Mouse (Mus musculus): ENCODE results near the gene Coa6.

The Coa6 gene

GRCm38 (mm10) chr8:126424946-126425345 lies 2.6 kb downstream of the Coa6 start:
- Histone ChIP-seq H3K36me3 (ENCODE audit: control insufficient read depth, insufficient read depth, low read length, poor library complexity, severe bottlenecking) (peaks cover 8% of the 10 kb centered on the region), H3K27me3 (ENCODE audit: control insufficient read depth, insufficient read depth, low read length, poor library complexity, severe bottlenecking) (no peaks in the 10 kb centered on the region)
- DNase-seq (ENCODE audit: low read depth, low spot score) = no peak

- no peak for DNase-seq (ENCODE audit: low read depth, low spot score)
- H3K27me3 ChIP-seq (ENCODE audit: control insufficient read depth, insufficient read depth, low read length, poor library complexity, severe bottlenecking) = no peaks in the 10 kb centered on the region
- peaks cover 12% of the 10 kb centered on the region for H3K36me3 ChIP-seq (ENCODE audit: control insufficient read depth, insufficient read depth, low read length, poor library complexity, severe bottlenecking)
These were observed 7.3 kb downstream of the Coa6 start for GRCm38 (mm10) chr8:126429635-126430034.

- peak; percentile 18 for DNase-seq (ENCODE audit: low read depth, low spot score)
- peaks cover 9% of the 10 kb centered on the region for H3K36me3 ChIP-seq (ENCODE audit: control insufficient read depth, insufficient read depth, low read length, poor library complexity, severe bottlenecking)
- H3K27me3 ChIP-seq (ENCODE audit: control insufficient read depth, insufficient read depth, low read length, poor library complexity, severe bottlenecking) = no peaks in the 10 kb centered on the region
These were observed 11.5 kb downstream of the Coa6 start for GRCm38 (mm10) chr8:126433827-126434226.

GRCm38 (mm10) chr8:126438937-126439336 lies 16.6 kb downstream of the Coa6 start:
- Histone ChIP-seq H3K27me3 (ENCODE audit: control insufficient read depth, insufficient read depth, low read length, poor library complexity, severe bottlenecking) (no peaks in the 10 kb centered on the region), H3K36me3 (ENCODE audit: control insufficient read depth, insufficient read depth, low read length, poor library complexity, severe bottlenecking) (peaks cover 6% of the 10 kb centered on the region; the same call in 1 of the 2 replicates)
- no peak for DNase-seq (ENCODE audit: low read depth, low spot score)

- Histone ChIP-seq H3K27me3 (ENCODE audit: control insufficient read depth, insufficient read depth, low read length, poor library complexity, severe bottlenecking) (no peaks in the 10 kb centered on the region), H3K36me3 (ENCODE audit: control insufficient read depth, insufficient read depth, low read length, poor library complexity, severe bottlenecking) (peaks cover 6% of the 10 kb centered on the region)
- no peak for DNase-seq (ENCODE audit: low read depth, low spot score)
These were observed 28.8 kb downstream of the Coa6 start for GRCm38 (mm10) chr8:126451158-126451557.

- no peak for DNase-seq (ENCODE audit: low read depth, low spot score)
- no peaks in the 10 kb centered on the region for H3K27me3 ChIP-seq (ENCODE audit: control insufficient read depth, insufficient read depth, low read length, poor library complexity, severe bottlenecking)
These were observed 33.1 kb downstream of the Coa6 start for GRCm38 (mm10) chr8:126455383-126455782.

GRCm38 (mm10) chr8:126460274-126460673 lies 38.0 kb downstream of the Coa6 start:
- Histone ChIP-seq H3K36me3 (ENCODE audit: control insufficient read depth, insufficient read depth, low read length, poor library complexity, severe bottlenecking) (no peaks in the 10 kb centered on the region), H3K27me3 (ENCODE audit: control insufficient read depth, insufficient read depth, low read length, poor library complexity, severe bottlenecking) (no peaks in the 10 kb centered on the region)
- DNase-seq (ENCODE audit: low read depth, low spot score) = peak; percentile 77

More at GRCm38 (mm10) chr8:126455383-126455782, 33.1 kb downstream of the Coa6 start:
- no peaks in the 10 kb centered on the region; the same call in 1 of the 2 replicates for H3K36me3 ChIP-seq (ENCODE audit: control insufficient read depth, insufficient read depth, low read length, poor library complexity, severe bottlenecking)

- DNase-seq (ENCODE audit: low read depth, low spot score) = no peak
- no peaks in the 10 kb centered on the region for H3K27me3 ChIP-seq (ENCODE audit: control insufficient read depth, insufficient read depth, low read length, poor library complexity, severe bottlenecking)
- 0 out of 2 replicates have a peak, but pooled peaks cover 2% of the 10 kb centered on the region for H3K36me3 ChIP-seq (ENCODE audit: control insufficient read depth, insufficient read depth, low read length, poor library complexity, severe bottlenecking)
These were observed 39.4 kb downstream of the Coa6 start for GRCm38 (mm10) chr8:126461735-126462134.

- no peak for DNase-seq (ENCODE audit: low read depth, low spot score)
- H3K36me3 ChIP-seq (ENCODE audit: control insufficient read depth, insufficient read depth, low read length, poor library complexity, severe bottlenecking) = 0 out of 2 replicates have a peak, but pooled peaks cover 2% of the 10 kb centered on the region
- no peaks in the 10 kb centered on the region for H3K27me3 ChIP-seq (ENCODE audit: control insufficient read depth, insufficient read depth, low read length, poor library complexity, severe bottlenecking)
These were observed 41.8 kb downstream of the Coa6 start for GRCm38 (mm10) chr8:126464071-126464470.

GRCm38 (mm10) chr8:126473802-126474298 lies 51.5 kb downstream of the Coa6 start:
- Histone ChIP-seq H3K36me3 (ENCODE audit: control insufficient read depth, insufficient read depth, low read length, poor library complexity, severe bottlenecking) (0 out of 2 replicates have a peak, but pooled peaks cover 2% of the 10 kb centered on the region), H3K27me3 (ENCODE audit: control insufficient read depth, insufficient read depth, low read length, poor library complexity, severe bottlenecking) (no peaks in the 10 kb centered on the region)
- no peak for DNase-seq (ENCODE audit: low read depth, low spot score)

- Histone ChIP-seq H3K27me3 (ENCODE audit: control insufficient read depth, insufficient read depth, low read length, poor library complexity, severe bottlenecking) (no peaks in the 10 kb centered on the region), H3K36me3 (ENCODE audit: control insufficient read depth, insufficient read depth, low read length, poor library complexity, severe bottlenecking) (0 out of 2 replicates have a peak, but pooled peaks cover 2% of the 10 kb centered on the region)
- DNase-seq (ENCODE audit: low read depth, low spot score) = peak; percentile 94
These were observed 52.2 kb downstream of the Coa6 start, which contains the start of gene Tarbp1 for GRCm38 (mm10) chr8:126474299-126475187. Gene Tarbp1, minus strand, starts transcription at chr8:126475065.

All from splenic B cell, adult 2 months (primary cell).